Mouse (Mus musculus) hindlimb bud, embryonic 11.5 days (tissue): ENCODE data around the gene 4933428M09Rik.
"Not testable (repeated sequence)": the region's sequence is repeated elsewhere in the genome, so short reads cannot be mapped to it uniquely, and the experiment has no call there.

ENCODE experiments used
- DNase-seq: peaks from one replicate; pipeline ENCODE4 v3.0.0-alpha.2; 2012; ENCODE audit warnings: low read depth, low spot score; ENCODE audit errors: extremely low spot score

The 4933428M09Rik gene

GRCm38 (mm10) chrX:139178928-139179327 is at the start of gene 4933428M09Rik:
Gene 4933428M09Rik, plus strand, starts transcription at chrX:139179228.
- DNase-seq, result no peak

- no peak for DNase-seq
Observed at GRCm38 (mm10) chrX:139134031-139134430, 45.0 kb upstream of the 4933428M09Rik start.

- not testable (repeated sequence) for DNase-seq
Observed at GRCm38 (mm10) chrX:139191506-139191905, 12.5 kb downstream of the 4933428M09Rik start.

- no peak for DNase-seq
Observed at GRCm38 (mm10) chrX:139194572-139195279, 15.7 kb downstream of the 4933428M09Rik start.

- DNase-seq, result not testable (repeated sequence)
Observed at GRCm38 (mm10) chrX:139209191-139209828, 30.3 kb downstream of the 4933428M09Rik start.

- DNase-seq, result no peak
Observed at GRCm38 (mm10) chrX:139209829-139210225, 30.8 kb downstream of the 4933428M09Rik start, which contains the start of gene Mum1l1. Gene Mum1l1, plus strand, starts transcription at chrX:139210042.

- DNase-seq, result no peak
Observed at GRCm38 (mm10) chrX:139214765-139215164, 35.7 kb downstream of the 4933428M09Rik start.

- no peak for DNase-seq
Observed at GRCm38 (mm10) chrX:139216409-139216808, 37.4 kb downstream of the 4933428M09Rik start.

GRCm38 (mm10) chrX:139216991-139217593 is 38.1 kb downstream of the 4933428M09Rik start:
- no peak for DNase-seq

- no peak for DNase-seq
Observed at GRCm38 (mm10) chrX:139217776-139218175, 38.7 kb downstream of the 4933428M09Rik start.

- DNase-seq, result no peak
Observed at GRCm38 (mm10) chrX:139219017-139219416, 40.0 kb downstream of the 4933428M09Rik start.

- DNase-seq, result no peak
Observed at GRCm38 (mm10) chrX:139220830-139221229, 41.8 kb downstream of the 4933428M09Rik start.

- DNase-seq, result no peak
Observed at GRCm38 (mm10) chrX:139221893-139222292, 42.9 kb downstream of the 4933428M09Rik start.
